Mouse (Mus musculus) T-cell, adult 2 months (primary cell): Measurements from ENCODE around the gene Scpep1.
A peak's percentile ranks its signal among the peaks of the same experiment; 100 is the strongest.

Experiments
- DNase-seq: peaks from one replicate; pipeline ENCODE4 v3.0.0; 2022; ENCODE audit warnings: low spot score

The Scpep1 gene

DNA sequence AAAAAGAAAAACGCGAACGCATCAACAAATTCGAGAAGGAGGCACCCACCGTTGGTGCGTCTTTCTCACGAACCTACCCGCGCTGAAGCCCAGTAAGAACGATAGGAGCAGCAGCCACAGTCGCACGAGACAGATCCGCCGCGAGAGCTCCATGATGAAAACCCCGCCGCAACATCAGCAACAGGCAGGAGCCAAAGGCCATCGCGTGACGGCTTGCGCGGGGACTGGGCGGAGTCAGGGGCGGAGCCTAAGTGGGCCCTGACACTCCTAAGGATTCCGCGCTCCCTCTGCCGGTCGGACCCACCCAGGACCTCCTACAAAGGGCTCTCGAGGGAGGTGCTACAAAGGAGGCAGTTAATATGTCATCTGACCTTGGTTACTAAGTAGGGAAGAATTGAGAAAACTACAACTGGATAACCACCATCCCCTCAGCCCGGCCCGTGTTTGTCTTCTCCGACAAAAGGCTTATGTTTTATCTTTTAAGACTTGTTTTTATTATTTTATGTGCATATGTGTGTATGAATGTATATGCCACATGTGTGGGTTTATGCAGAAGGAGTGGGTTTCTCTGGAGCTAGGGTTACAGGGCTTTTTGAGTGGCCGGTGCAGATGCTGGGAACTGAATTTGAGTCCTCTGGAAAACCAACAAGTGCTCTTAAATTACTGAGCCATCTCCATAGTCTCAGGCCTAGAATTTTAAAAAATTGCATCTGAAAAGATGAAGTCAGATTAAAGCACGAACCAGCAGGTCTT lies at the start of gene Scpep1:
Gene Scpep1, minus strand, starts transcription at position 249 of the 753 bp plus-strand sequence.
- peak; percentile 96 for DNase-seq

DNA sequence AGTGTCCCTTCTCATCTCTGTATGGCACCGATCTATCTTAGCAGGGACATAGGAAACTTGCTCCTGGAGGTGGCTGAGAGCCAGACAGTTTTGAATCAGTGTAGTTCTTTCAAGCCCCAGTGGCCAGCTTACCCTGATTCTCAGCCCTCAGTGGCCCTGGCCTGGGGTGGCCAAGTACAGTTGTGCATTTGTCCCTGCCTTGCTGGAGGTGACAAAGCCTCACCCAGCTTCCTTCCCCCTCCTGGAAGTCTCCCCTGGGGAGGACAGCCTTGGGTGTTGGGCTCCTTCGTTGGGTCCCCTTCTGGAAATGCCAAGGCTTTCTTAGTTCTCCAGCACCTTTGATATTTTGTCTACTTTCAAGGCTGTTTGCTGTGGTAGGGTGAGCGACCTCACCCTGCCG lies 48.5 kb upstream of the Scpep1 start:
- DNase-seq: peak; percentile 41

DNA sequence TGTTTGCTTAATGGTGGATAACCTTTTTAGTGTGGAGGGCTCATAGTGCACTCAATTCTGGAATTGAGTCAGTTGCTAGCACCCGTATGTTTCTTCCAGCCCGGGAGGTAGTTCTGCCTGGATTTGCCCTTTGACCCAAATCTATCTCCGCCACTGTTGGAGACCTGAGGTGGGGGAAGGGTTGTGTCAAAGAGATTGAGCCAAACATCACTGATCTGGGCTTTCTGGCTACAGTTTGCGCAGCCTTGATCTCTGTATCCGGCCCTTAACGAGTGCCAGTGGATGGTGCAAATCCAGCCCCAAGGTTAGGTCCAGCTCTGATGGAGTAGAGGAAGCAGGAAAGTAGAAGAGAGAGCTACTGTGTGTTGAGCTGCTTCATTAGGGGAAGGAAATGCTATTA lies 47.8 kb upstream of the Scpep1 start:
- DNase-seq: no peak

DNA sequence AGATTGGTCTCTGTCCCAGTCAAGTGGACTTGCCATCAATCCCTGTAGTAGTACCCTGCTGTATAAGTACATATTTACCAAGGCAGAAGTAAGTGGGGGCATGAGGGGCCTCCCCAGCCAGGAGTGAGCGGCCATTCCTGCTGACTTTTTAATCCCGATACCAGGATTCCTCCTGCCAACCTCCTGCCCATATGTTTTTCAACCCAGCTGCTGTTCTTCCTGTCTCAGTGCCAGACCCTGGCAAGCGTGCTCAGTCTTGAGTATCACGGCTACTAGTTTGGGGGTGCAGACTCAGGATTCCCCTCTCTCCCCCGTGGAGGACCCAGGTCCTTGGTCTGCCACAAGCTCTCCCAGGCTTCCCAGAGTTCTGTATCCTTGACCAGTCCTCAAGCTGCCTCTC lies 47.4 kb upstream of the Scpep1 start:
- no peak for DNase-seq

DNA sequence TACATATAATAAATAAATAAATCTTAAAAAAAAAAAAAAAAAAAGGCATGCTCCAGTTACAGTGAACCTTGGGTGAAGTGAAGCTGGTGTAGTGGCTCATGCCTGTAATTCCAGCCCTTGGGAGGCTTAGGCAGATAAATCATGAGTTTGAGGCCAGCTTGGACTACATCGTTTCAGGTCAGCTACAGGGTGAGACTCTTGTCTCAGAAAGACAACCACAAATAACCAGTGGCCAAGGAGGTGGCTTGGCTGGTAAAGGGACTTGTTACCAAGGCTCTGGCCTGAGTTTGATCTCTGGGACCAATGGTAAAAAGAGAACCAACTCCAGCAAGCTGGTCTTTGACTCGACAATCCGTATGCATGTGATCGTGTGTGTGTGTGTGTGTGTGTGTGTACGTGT lies 46.8 kb upstream of the Scpep1 start:
- no peak for DNase-seq

DNA sequence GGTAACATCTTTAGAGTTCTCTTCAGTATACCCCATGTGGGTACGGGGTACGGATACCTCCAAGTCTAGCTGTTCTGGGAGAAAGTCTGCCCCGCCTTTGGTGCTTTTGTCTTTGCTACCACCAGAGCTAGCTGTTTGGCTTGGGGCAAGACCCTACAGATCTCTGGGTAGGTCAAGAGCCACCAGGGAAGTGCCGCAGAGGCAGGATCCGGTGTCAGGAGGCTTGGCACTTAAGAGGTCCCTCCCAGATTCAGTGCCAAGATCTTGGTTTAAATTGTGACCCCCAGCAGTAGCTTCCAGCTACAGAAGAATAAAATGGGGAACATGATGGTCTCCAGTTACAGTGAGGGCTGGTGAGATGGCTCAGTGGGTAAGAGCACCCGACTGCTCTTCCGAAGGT lies 46.3 kb upstream of the Scpep1 start:
- DNase-seq: no peak

DNA sequence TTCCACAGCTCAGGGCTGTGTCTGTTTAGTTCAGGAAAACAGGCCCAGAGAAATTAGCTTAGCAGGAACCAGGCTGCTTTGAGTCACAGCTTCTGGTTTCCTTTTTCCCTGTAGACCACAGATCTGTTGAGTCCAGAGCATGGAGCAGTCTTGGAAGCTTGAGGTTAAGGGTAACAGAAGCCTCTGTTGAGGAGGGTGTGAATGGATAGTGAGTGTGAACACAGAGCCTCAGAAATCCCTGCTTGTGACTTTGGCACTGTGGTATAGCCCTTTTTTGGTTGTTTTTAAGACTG lies 45.2 kb upstream of the Scpep1 start:
- no peak for DNase-seq

DNA sequence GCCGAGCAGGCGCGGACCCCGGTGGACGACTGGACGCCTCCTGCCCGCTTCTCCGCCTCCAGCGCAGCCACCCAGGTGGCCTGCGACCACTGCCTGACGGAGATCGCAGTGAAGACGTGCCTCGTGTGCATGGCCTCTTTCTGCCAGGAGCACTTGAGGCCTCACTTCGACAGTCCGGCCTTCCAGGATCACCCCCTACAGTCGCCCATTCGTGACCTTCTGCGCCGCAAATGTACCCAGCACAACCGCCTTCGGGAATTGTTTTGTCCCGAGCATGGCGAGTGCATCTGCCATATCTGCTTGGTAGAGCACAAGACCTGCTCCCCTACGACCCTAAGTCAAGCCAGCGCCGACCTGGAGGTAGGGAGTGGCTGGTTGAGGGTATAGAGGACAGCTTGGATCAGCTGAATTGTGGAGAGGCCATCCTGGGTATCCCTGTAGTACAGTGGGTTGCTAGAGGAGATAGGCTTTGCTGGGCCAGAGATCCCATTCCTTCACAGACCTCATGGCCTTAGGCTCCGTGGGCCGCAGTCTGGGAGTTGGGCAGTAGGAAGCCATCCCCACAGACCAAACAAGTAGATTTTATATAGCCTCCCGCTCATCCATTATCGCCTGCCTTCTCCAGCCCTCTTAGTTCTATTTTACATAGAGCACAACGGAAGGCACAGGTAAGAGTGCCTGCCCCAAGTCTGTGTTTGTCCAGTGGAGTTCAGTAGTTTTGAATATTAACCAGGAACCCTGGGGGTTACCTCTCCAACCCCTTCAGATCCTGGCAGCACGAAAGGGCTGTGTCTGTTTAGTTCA lies 44.7 kb upstream of the Scpep1 start:
- no peak for DNase-seq

DNA sequence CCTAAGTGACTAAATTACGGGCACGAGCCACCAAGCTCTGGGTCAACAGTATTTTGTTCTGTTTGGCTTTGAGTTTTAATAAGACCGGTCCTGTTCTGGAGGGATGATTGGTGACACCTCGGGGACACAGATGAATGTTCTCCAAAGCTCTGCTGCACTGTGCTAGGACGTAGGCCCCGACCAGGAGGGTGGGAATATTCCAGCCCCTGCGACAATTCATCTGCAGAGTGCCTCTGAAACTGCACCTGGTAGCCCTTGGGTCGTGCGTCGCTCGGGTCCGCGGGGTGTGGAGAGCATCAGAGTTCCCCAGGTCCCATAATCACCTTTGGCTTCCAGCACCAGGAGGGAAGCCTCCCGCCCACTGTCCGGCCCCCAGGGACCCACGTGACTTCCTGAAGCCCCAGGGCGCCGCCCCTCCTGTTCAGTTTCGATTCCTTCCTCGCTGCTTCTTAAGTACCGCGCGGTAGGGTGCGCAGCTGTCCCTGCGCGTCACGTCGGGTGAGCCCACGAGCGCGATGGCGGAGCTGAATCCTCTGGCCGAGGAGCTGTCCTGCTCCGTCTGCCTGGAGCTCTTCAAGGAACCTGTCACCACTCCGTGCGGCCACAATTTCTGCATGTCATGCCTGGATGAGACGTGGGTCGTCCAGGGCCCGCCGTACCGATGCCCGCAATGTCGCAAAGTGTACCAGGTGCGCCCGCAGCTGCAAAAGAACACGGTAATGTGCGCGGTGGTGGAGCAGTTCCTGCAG lies 43.9 kb upstream of the Scpep1 start, which contains the start of gene Trim25:
Gene Trim25, plus strand, starts transcription at position 403 of the 749 bp plus-strand sequence.
- peak; percentile 94 for DNase-seq

DNA sequence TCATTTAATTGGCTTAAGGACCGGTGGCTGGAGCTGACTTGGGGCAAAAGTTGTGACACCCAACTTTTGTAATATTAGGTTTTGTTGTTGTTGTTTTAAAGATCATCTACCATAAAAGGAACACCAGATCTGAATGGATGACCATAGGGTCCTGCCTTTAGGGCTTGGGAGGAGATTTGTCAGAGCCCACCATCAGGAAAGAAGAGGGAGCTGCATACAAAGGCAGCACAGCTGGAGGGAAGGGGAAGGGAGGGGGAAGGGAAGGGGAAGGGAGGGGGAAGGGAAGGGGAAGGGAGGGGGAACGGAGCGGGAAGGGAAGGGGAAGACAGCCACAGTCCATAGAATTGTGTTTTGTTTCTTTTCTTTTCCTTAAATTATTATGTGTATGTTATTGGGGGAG lies 43.1 kb upstream of the Scpep1 start:
- no peak for DNase-seq

DNA sequence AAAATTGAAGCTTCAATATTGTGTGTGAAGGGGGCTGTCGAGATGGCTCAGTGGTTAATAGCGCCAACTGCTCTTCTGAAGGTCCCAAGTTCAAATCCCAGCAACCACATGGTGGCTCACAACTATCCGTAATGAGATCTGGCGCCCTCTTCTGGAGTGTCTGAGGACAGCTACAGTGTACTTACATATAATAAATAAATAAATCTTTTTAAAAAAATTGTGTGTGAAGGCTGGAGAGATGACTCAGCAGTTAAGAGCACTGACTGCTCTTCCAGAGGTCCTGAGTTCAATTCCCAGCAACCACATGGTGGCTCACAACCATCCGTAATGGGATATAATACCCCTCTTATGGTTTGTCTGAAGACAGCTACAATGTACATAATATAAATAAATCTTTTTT lies 42.1 kb upstream of the Scpep1 start:
- DNase-seq: peak; percentile 28

DNA sequence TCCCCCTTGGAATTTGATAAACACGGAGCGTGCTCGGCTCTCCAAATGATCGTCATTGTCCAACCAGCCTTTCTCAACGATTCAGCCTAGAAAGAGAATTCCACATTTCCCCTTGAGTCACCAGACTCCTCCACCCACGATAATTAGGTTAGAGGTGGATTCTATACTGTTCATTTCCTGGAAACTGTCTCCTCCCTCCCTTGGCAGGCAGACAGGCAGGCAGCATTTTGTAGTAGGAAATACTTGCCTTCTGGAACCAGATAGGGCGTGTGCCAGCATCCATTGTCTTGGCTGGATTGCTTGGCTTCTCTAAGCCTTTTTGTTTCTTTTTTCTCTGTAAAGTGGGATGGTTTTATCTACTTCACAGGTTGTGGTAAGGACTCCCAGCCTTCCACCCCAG lies 41.2 kb upstream of the Scpep1 start:
- DNase-seq: no peak

DNA sequence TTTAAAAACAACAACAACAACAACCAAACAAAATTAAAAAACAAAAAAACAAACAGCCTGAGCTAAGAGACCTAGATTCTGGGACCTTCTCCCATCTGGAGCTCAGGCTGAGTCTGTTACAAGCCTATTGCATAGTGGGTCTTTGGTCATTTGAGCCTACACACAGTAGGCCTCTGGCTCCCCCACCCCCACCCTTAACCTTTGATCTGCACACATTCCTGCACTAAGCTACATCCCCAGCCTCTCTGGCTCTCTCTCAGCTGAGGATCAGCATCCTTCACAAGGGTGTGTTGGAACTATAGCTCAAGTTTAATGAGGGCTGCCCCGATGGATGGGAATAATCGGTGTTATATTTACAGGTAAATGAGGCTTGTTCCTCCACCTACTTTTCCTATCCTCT lies 40.4 kb upstream of the Scpep1 start:
- no peak for DNase-seq

DNA sequence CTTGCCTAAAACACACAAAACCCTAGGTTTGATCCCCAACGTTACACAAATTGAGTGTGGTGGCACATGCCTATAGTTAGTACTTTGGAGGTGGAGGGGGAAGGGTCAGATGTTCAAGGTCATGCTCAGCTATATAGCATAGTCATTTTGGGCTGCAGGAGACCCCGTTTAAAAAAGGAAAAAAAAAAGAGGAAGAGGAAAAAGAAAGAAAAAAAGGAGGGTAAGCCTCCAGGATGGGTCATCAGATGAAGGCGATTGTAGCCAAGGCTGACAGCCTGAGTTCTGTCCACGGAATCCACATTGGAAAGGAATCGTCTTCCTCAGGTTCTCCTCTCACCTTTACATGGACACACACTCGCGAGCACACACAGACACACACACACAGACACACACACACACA lies 39.2 kb upstream of the Scpep1 start:
- DNase-seq: no peak

DNA sequence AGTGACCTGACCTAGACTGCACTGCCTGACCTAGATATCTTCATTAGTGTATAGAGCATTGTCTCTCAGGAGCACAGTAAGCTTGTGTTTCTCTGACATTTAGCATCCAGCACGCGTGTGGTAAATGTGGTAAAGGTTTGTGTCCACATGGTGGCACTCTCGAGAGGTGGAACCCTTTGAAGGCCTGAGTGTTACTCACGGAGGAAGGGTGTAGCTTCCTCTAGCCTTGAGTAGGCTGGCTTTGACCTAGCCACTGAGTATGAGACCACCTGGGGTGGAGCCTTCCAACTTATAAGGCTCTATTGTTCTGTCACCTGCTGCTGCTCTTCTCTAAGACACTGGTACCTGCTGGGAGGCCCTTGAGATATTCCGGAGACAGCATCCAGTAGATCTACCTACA lies 38.4 kb upstream of the Scpep1 start:
- DNase-seq: peak; percentile 83

DNA sequence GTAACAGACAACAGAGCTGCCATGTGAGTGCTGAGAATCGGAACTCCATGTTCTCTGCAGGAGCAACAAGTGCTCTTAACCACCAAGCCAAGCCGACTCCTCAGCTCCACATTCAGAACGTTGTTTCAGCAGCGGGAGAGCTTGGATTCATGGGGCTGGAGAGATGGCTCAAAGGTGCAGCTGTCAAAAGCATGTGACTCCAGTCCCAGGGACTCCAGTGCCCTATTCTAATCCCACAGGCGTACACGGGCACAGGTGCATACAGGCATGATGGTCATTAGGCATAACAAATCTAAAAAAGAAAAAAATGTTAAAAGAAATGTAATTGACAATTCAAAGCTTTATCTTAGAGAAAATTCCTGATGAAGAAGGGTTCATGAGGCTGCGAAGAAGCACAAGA lies 37.9 kb upstream of the Scpep1 start:
- no peak for DNase-seq

DNA sequence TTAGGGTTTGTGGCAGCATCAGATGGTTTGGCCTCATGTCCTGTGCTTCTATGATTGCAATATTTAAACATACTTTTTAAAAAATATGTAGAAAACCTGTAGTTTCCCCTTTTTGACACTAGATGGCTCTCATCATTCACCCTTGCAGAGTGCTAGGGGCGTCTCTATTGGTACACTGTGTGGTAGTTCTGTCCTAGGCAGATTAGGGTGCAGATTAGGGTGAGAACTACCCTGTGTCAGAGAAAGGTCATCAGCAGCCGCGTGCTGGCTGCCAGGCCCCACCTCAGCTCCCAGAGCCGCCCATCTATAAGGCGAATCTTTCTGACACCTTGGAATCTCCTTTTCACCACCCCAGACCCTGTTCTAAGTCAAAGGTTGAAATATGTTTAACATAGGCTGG lies 34.3 kb upstream of the Scpep1 start:
- peak; percentile 41 for DNase-seq

DNA sequence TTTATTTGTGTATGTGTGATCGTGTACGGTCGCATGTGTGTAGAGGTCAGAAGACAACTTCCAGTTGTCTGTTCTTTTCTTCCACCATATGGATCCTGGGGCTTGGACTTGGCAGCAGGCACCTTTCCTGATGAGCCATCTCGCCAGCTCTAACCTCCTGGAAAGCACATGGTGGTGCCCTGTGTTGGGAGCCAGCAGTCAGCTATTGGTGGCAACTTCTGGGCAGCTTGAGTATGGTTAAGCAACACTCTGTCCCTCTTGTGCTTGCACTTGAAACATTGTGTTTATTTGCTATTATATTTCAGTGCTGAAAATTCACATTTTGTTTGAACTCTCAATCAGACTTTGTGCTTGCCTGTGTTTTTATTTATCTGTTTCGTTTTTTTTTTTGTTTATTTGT lies 33.7 kb upstream of the Scpep1 start:
- DNase-seq: no peak

DNA sequence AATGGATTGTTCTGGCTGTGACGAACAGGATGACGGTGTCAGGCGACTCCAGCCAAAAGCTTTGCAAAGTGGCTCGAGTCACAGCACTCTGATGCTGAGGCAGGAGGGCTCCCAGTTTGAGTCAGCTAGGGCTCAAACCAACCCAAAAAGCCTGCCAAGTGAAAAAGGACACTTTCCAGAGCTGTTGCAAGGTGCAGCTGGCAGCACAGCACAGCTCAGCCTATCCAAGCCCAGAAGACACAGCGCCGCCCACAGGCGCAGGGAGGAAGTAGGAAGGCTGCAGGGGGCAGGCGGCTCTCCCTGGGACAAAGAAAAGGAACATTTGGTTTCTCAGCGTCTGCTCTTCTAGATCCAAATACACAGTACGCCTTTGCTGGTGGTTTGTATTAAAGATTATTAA lies 31.4 kb upstream of the Scpep1 start:
- no peak for DNase-seq

DNA sequence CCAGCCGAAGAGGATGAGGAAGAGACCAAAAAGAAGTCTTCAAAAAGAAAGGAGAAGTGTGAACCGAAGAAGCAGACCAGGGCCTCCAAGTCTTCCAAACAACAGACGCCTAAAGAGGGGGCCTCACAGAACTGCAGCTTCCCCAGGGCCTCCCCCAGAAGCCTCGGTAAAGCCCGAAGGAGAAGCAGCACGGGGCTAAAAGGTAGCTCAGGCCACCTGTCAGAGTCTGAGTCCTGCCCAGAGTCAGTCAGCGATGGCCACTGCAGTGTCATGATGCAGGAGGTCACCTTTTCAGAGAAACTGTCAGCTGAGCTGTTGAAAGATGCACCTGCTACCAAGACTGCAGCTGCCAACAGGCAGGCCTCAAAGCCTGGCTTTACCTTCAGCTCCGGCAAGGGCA lies 26.1 kb upstream of the Scpep1 start:
- DNase-seq: no peak

DNA sequence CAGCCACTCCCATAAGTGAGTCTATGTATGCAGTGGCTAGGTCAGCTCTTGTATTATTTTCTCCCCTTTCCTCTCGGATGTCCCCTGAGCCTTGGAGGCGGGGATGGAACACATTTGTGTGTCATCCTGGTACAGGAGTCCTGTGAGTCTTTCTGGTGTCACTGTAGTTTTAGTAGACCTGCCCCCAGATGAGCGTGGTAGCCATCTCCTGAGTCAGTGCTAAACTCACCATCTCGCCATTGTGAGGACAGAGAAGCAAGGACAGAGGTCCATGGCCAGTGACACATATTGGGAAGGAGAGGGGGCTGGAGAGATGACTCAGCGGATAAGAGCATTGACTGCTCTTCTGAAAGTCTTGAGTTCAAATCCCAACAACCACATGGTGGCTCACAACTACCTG lies 21.9 kb upstream of the Scpep1 start:
- no peak for DNase-seq

DNA sequence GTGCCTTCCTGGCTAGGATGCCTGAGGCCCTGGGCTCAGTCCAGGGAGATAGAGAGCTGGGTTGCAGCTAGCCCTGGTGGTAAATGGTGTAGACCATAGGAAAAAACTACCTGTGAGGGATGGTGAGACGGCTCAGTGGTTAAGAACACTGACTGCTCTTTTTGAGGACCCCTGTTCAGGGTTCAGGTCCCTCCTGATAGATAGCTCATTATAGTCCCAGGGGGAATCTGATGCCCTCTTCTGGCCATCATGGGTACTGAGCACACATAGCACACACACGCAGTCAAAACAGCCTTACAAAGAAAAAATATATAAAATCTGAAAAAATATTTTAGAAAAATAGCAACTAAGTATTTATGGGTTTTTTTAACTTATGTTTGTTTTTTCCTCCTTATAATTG lies 21.1 kb upstream of the Scpep1 start:
- no peak for DNase-seq
